Mouse (Mus musculus) urinary bladder, postnatal 14 days (tissue): ENCODE data around the gene Dtx4.

Experiments used
- DNase-seq: peaks from one replicate; pipeline ENCODE4 v3.0.0; 2021; ENCODE audit warnings: low spot score

Dtx4 gene

GRCm38 (mm10) chr19:12466204-12466603, 35.0 kb downstream of the Dtx4 start:
- DNase-seq = peak; percentile 59

DNA sequence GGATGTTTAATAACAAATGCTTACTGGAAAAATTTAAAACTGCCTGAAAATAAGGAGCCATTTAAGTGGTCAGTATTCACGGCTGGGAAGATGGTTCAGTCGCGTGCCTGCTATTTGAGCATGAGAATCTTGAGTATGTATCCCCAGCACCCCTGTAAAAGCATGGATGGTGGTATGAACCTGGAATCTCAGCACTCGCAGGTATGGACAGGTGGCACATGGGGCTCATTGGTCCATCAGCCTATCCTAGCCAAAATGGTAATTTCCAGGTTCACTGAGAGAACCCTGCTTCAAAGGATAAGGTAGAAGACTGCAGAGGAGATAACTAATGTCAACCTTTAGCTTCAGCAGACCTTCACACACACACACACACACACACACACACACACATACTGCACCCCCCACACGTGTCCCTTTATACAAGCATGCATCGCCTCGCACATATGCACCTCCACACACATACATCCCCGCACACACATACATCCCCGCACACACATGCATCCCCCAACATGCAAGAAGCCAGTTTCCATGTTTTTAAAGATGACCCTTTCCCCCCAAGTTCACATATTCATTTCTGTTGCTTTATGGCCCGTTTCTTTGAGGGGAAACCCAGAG, 35.6 kb downstream of the Dtx4 start:
- no peak for DNase-seq

- DNase-seq = no peak
Observed at GRCm38 (mm10) chr19:12464674-12465073, 36.6 kb downstream of the Dtx4 start.

- DNase-seq = no peak
Observed at GRCm38 (mm10) chr19:12464127-12464526, 37.1 kb downstream of the Dtx4 start.

GRCm38 (mm10) chr19:12463722-12464035, 37.6 kb downstream of the Dtx4 start:
- DNase-seq = peak; percentile 72

DNA sequence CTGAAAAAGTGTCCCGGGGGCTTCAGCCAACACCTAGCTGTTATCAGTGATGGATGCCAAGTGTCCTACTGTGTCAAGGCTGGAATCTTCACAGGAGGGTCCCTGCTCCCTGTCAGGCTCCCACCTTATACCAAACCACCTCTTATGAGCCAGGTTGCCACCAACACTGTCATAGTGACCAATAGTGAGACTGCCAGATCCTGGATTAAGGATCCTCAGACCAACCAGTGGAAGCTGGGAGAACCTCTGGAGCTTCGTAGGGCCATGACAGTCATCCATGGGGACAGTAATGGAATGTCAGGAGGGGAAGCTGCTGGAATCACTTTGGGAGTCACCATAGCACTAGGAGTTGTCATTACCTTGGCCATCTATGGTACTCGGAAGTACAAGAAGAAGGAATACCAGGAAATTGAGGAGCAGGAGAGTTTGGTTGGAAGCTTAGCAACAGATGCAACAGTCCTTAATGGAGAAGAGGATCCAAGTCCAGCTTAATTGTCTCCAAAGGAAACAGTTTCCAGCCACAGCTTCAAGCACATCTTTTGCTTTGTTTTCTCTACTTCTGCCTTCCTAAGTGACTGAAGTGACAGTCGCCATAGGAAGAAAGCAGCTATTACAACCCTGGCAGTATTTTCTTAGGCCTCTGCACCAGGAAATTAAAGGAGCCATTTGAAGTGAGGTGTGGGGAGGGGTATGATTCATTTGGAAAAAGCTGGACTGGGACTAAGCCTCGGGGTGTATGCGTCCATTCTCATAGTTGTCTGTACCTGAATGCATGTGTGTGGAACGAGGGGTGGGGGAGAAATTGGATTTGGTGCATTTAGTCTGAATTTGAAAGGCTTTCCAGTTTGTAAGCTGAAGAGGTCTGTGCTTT, 38.2 kb downstream of the Dtx4 start:
- DNase-seq = no peak

GRCm38 (mm10) chr19:12460282-12461249, 40.7 kb downstream of the Dtx4 start, which contains the start of gene Mpeg1:
TSS of gene Mpeg1 (plus strand) at chr19:12460779.
- no peak for DNase-seq

DNA sequence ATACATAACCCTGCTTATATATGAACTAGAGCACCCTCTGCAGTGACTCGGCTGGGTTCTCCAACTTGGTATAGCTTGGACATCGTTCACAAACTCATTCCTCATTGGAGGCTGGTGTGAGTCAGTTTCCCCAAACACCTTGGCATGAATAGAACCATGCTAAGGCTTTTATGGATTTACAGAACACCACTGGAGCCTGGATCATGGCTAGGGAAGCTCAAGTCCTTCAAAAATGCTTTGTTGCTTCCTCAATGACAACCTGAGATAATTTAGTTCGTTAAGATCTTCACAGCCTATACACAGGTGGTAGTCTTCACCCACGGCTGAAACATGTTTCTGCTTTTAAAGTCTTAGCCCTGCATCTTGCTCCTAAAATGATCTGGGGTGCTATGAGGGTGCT, 41.7 kb downstream of the Dtx4 start:
- no peak for DNase-seq

DNA sequence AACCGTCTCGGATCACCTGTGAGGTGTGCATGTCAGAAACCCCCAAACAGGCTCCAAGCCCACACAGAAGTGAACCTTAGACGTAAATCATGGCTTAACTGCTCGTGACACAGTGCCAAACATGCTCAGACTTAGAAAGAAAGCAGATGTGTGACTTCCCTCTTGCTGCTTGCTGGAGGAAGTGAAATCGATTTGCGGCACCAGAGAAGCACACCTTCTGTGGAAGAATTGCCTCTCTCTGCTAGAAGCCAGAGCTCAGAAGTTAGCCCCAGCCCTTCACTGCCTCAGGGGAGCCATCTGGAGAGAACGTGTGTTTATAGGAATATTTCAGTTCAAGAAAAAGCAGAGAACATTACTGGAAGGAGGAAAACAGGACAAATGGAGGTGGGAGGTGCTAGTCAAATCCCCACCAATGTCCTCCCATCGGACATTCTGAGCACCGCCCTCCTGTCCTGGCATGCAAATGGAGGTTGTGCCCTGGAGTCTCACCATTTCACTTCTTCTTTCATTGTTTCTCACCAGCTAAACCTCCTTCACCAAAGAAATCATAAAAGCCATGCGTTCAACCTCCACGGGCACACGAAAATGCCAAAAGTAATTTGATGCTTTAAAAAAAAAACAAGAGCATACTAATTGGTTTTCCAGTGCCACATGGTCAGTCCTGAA, 43.7 kb downstream of the Dtx4 start:
- DNase-seq = no peak

GRCm38 (mm10) chr19:12445014-12445413, 56.2 kb downstream of the Dtx4 start:
- DNase-seq = no peak

- no peak for DNase-seq
Observed at GRCm38 (mm10) chr19:12442560-12442959, 58.7 kb downstream of the Dtx4 start.

- no peak for DNase-seq
Observed at GRCm38 (mm10) chr19:12440103-12440725, 61.0 kb downstream of the Dtx4 start.

DNA sequence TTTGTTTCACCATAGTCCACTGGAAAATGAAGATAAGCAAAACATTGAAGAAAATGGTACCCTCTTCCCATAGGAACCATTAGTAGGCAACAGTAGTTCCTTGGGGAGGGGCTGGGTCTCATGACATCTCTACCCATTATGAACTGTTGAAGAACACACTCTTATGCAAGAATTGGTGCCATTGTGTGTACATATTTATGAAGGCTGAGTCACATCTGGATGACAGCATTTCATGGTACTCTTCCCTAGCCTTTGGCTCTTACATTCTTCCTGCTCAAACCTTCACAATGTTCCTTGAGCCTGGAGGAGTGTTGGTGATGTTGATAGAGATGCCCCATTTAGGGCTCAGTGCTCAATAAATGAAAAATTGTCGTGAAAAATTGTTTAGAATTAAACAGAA, 61.7 kb downstream of the Dtx4 start:
- no peak for DNase-seq

GRCm38 (mm10) chr19:12435750-12436524, 65.3 kb downstream of the Dtx4 start:
- DNase-seq = no peak

- DNase-seq = no peak
Observed at GRCm38 (mm10) chr19:12435011-12435416, 66.2 kb downstream of the Dtx4 start.

DNA sequence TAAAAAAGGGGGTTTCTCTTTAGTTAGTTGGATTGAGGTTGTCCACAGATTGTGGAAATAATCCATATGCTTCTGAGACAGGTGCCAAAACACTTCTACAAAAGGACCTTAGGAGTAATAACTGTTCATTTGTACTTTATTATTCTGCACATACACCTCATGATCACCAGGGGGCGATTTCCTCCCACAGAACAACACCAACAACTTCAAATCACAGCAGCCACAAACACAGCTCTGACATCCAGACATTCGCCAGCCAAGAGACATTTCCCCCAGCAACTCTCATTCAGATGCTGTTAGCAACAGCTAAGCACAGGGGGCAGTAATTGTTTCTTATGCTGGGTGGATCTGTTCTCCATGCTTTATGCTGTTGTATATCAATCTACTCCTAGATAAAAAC, 68.2 kb downstream of the Dtx4 start:
- DNase-seq = peak; percentile 31

DNA sequence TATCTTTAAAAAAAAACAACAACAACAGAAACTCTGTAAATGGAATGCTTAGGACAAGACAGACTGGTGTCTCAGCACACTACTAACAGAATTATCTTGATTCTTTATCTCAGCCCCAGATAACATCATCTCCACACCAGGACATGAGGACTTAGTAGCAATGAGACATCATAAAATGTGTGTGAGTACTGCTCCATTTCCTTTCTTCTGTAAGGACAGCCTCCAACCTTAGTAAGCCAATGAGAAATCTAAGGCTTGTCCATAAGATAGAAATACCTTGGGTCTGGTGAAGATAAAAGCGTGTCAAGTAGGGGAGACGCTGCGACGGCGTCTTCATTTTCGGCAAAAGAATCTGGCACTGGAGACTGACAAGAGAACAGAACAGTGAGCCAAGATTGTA, 73.6 kb downstream of the Dtx4 start, which contains the start of gene Pfpl:
Gene Pfpl, plus strand, starts transcription at position 301 of the 400 bp plus-strand sequence.
- DNase-seq = no peak

DNA sequence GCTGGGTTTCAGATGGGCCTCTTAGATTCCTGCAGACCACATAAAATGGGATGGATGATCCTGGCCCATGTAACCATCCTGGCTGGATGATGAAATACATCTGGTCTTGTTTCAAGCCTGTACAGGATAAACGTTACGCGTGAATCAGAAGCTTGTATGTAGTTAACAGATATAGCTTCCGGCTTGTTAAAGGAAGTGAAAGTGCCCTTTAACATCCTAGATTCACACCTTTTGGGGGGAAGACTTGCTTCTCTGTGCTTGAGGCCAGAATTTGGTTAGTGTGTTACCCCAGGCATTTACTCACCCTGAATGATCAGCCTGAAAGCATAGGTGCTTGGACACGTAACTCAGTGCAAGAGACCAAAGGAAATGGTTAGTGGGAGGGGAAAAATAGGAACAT, 74.2 kb downstream of the Dtx4 start:
- DNase-seq = no peak

- no peak for DNase-seq
Observed at GRCm38 (mm10) chr19:12421680-12422079, 79.6 kb downstream of the Dtx4 start.

DNA sequence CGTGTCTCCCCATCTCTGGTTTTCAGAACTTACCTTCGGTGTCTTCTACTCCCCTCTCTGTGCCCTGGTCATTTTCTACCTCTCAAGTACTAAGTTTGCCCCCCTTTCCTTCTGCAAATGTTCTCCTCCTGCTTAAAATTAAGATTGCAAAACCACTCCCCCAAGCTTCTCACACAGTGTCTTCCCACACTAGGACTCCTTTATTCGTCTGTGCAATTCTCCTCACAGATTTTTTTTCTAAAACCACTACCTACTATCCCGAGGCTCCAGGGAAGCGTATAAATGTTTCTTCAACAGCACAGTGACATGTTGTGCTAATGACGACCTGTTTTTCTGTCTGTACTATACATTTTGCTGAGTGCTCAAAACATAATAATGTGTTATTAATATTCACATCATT, 80.7 kb downstream of the Dtx4 start:
- DNase-seq = no peak

DNA sequence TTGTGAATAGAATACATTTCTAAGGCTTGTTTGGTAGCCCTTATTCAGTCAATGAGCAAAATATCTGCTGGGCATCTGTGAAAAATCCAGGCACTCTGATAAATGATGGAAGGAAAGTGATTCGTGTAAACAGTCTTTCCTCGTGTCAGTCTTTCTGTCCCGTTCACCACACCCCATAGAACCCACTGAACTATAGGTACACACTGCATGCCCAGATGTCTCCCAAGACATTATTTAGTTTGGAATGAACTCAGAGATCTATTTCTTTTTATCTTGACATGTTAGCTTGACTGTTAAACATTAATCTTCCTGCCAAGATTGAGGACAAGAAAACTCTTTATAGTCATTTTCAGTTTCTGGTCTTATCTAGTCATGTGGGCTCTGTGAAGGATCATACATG, 82.9 kb downstream of the Dtx4 start:
- no peak for DNase-seq
